Mouse (Mus musculus) layer of hippocampus, adult 2 months (tissue): ENCODE measurements at regions not wholly inside any gene's neighbourhood (a gene's known extent, or its start where the extent isn't known, plus 50 kb on each side); places are given as distances from the start of the nearest gene placed in this dataset.
"Not testable (repeated sequence)": the region's sequence is repeated elsewhere in the genome, so short reads cannot be mapped to it uniquely, and the experiment has no call there.

ENCODE experiments used
- DNase-seq, 2 experiments: peaks; one replicate each; pipeline ENCODE4 v3.0.0; 2022; ENCODE audit warnings: low spot score in 2 of 2
- H3K27ac ChIP-seq: fragments of 200-600 bp; 2 replicates; pipeline ENCODE4 v1.8.1; 2022
- H3K4me3 ChIP-seq: fragments of 200-600 bp; 2 replicates; pipeline ENCODE4 v1.8.1; 2022; ENCODE audit warnings: mild to moderate bottlenecking
- CTCF ChIP-seq: fragments of 200-600 bp; conservative IDR thresholded peaks from 2 replicates; pipeline ENCODE4 v1.8.1; 2022; ENCODE audit warnings: antibody characterized with exemption, mild to moderate bottlenecking, moderate library complexity

- no peak for TF ChIP-seq CTCF
- DNase-seq = no peak
- no peak overlapping the region for H3K27ac ChIP-seq
- H3K4me3 ChIP-seq = no peak overlapping the region
These were observed 339.8 kb upstream of the Rgs17 start for GRCm38 (mm10) chr10:6262029-6262428.

- TF ChIP-seq CTCF = no peak
- H3K27ac ChIP-seq = no peak overlapping the region
- DNase-seq = no peak
- H3K4me3 ChIP-seq = no peak overlapping the region
These were observed 343.5 kb upstream of the Rgs17 start for GRCm38 (mm10) chr10:6265662-6266061.

GRCm38 (mm10) chr10:6291388-6291787, 369.2 kb upstream of the Rgs17 start:
- no peak for TF ChIP-seq CTCF
- no peak for DNase-seq
- no peak overlapping the region for H3K4me3 ChIP-seq
- H3K27ac ChIP-seq = no peak overlapping the region

- TF ChIP-seq CTCF = no peak
- H3K4me3 ChIP-seq = no peak overlapping the region
- no peak overlapping the region for H3K27ac ChIP-seq
- DNase-seq = peak; percentile 15 to 35
These were observed 374.4 kb upstream of the Rgs17 start for GRCm38 (mm10) chr10:6296621-6297020.

- DNase-seq = no peak
- no peak overlapping the region for H3K4me3 ChIP-seq
- no peak overlapping the region for H3K27ac ChIP-seq
- no peak for TF ChIP-seq CTCF
These were observed 375.6 kb upstream of the Rgs17 start for GRCm38 (mm10) chr10:6297796-6298195.

DNA sequence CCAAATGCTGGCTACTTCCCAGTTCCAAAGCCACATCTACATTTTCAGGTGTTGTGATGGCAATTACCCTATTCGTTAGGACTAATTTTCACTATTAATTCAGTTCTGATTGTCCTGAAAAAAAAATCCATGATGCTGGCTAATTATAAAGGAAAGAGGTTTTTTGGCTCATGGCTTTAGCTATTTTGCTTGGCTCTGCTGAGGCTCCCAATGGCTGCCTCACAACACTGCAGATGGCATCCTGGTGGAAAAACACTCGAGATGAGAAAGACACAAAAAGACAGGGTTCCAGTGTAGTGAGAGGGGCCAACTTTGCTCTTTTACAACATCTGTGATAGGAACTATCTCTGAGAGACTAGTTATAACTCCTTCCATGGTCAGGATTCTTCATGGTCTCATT, 376.5 kb upstream of the Rgs17 start:
- TF ChIP-seq CTCF = no peak
- DNase-seq = peak in 1 of 2 experiments; percentile 4
- Histone ChIP-seq H3K4me3 (no peak overlapping the region), H3K27ac (no peak overlapping the region)

GRCm38 (mm10) chr10:6301514-6301913, 379.3 kb upstream of the Rgs17 start:
- TF ChIP-seq CTCF = no peak

GRCm38 (mm10) chr10:6309351-6309750, 387.2 kb upstream of the Rgs17 start:
- Histone ChIP-seq H3K27ac (no peak overlapping the region), H3K4me3 (no peak overlapping the region)
- DNase-seq = no peak
- no peak for TF ChIP-seq CTCF

More at GRCm38 (mm10) chr10:6301514-6301913, 379.3 kb upstream of the Rgs17 start:
- Histone ChIP-seq H3K4me3 (no peak overlapping the region), H3K27ac (no peak overlapping the region)
- no peak for DNase-seq

- Histone ChIP-seq H3K27ac (no peak overlapping the region), H3K4me3 (no peak overlapping the region)
- no peak for DNase-seq
- no peak for TF ChIP-seq CTCF
These were observed 416.7 kb upstream of the Oprm1 start for GRCm38 (mm10) chr10:6341572-6341971.

GRCm38 (mm10) chr10:6349216-6349615, 409.1 kb upstream of the Oprm1 start:
- not testable (repeated sequence) for H3K4me3 ChIP-seq, H3K27ac ChIP-seq, DNase-seq

- Histone ChIP-seq H3K4me3 (no peak overlapping the region), H3K27ac (no peak overlapping the region)
- no peak for TF ChIP-seq CTCF
- no peak for DNase-seq
These were observed 392.1 kb upstream of the Oprm1 start for GRCm38 (mm10) chr10:6366182-6366581.

DNA sequence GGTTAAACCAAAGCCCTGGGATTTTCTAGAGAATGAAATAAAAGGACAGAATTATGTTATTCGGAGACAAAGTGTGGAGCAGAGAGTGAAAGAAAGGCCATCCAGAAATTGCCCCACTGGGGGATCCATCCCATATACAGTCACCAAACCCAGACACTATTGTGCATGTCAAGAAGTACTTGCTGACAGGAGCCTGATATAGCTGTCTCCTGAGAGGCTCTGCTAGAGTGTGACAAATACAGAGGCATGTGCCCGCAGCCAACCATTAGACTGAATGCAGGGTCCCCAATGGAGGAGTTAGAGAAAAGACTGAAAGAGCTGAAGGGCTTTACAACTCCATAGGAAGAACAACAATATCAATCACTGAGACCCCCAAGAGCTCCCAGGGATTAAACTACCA, 386.6 kb upstream of the Oprm1 start:
- H3K27ac ChIP-seq = no peak overlapping the region
- no peak overlapping the region for H3K4me3 ChIP-seq
- TF ChIP-seq CTCF = no peak
- no peak for DNase-seq

- not testable (repeated sequence) for DNase-seq, H3K27ac ChIP-seq, H3K4me3 ChIP-seq
These were observed 340.8 kb upstream of the Oprm1 start for GRCm38 (mm10) chr10:6417336-6418105.

DNA sequence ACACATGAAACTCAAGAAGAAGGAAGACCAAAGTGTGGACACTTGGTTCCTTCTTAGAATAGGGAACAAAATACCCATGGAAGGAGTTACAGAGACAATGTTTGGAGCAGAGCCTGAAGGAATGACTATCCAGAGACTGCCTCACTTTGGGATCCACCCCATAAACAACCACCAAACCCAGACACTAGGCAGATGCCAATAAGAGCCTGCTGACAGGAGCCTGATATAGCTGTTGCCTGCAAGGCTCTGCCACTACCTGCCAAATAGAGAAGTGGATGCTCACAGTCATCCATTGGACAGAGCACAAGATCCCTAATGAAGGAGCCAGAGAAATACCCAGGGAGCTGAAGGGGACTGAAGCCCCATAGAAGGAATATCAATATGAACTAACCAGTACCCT, 340.1 kb upstream of the Oprm1 start:
- H3K4me3 ChIP-seq, DNase-seq, H3K27ac ChIP-seq: not testable (repeated sequence)
